Mouse (Mus musculus) brown adipose tissue, adult 24 weeks (tissue): Measurements from ENCODE around the gene Sec16a. TPM values are rescaled to one million over a fixed set of nuclear protein-coding genes. Genes with fewer than 3 reads are reported as not detected.

Experiments used
- H3K27ac ChIP-seq: fragments of 200-500 bp; replicated peaks from 2 replicates; pipeline ENCODE4 v1.5.1; 2012; ENCODE audit warnings: low read depth, mild to moderate bottlenecking, low read length
- H3K4me1 ChIP-seq: fragments of 200-500 bp; 2 replicates; pipeline ENCODE4 v1.6.1; 2012; ENCODE audit warnings: low read length, mixed read lengths; ENCODE audit not compliant: control insufficient read depth, insufficient read depth, insufficient read length
- H3K4me3 ChIP-seq: fragments of 200-500 bp; 2 replicates; pipeline ENCODE4 v1.5.1; 2012; ENCODE audit warnings: low read depth, mild to moderate bottlenecking, low read length, moderate library complexity; ENCODE audit not compliant: insufficient read depth
- polyA plus RNA-seq: library from polyadenylated mRNA; stranded (reverse); fragments of >200 nt; gene quantifications from 2 replicates; pipeline ENCODE4 v1.2.4, GENCODE M21; 2012; ENCODE audit not compliant: missing spikeins, insufficient read depth, insufficient read length

Sec16a gene
- polyA plus RNA-seq, 1 experiment: 21.0 TPM

GRCm38 (mm10) chr2:26481724-26482495 is 36.9 kb upstream of the Sec16a start:
- Histone ChIP-seq H3K4me3 (no peak overlapping the region), H3K27ac (no peak overlapping the region), H3K4me1 (peaks cover 25% of the 10 kb centered on the region)

GRCm38 (mm10) chr2:26480911-26481310 is 35.9 kb upstream of the Sec16a start:
- no peak overlapping the region for H3K4me3 ChIP-seq
- no peak overlapping the region for H3K27ac ChIP-seq
- H3K4me1 ChIP-seq: peaks cover 21% of the 10 kb centered on the region

- Histone ChIP-seq H3K27ac (no peak overlapping the region), H3K4me1 (peaks cover 13% of the 10 kb centered on the region), H3K4me3 (no peak overlapping the region)
Observed at GRCm38 (mm10) chr2:26478685-26479205, 33.7 kb upstream of the Sec16a start.

- Histone ChIP-seq H3K4me3 (no peak overlapping the region), H3K4me1 (peaks cover 14% of the 10 kb centered on the region), H3K27ac (peak overlapping the region; percentile 83)
Observed at GRCm38 (mm10) chr2:26477911-26478310, 32.9 kb upstream of the Sec16a start.

- Histone ChIP-seq H3K4me3 (no peak overlapping the region), H3K4me1 (peaks cover 15% of the 10 kb centered on the region), H3K27ac (peak overlapping the region; percentile 83)
Observed at GRCm38 (mm10) chr2:26475505-26476430, 30.8 kb upstream of the Sec16a start.

- Histone ChIP-seq H3K27ac (peak overlapping the region; percentile 83), H3K4me3 (no peak overlapping the region), H3K4me1 (peaks cover 15% of the 10 kb centered on the region)
Observed at GRCm38 (mm10) chr2:26474789-26475504, 29.9 kb upstream of the Sec16a start.

- Histone ChIP-seq H3K4me3 (no peak overlapping the region), H3K4me1 (peaks cover 15% of the 10 kb centered on the region), H3K27ac (peak overlapping the region; percentile 54)
Observed at GRCm38 (mm10) chr2:26472312-26473090, 27.5 kb upstream of the Sec16a start.

- H3K4me1 ChIP-seq: peaks cover 13% of the 10 kb centered on the region
- no peak overlapping the region for H3K4me3 ChIP-seq
- H3K27ac ChIP-seq: peak overlapping the region; percentile 9; the same call in 1 of the 2 replicates
Observed at GRCm38 (mm10) chr2:26471652-26472285, 26.8 kb upstream of the Sec16a start.

- Histone ChIP-seq H3K4me1 (peaks cover 9% of the 10 kb centered on the region), H3K27ac (no peak overlapping the region), H3K4me3 (no peak overlapping the region)
Observed at GRCm38 (mm10) chr2:26470967-26471366, 26.0 kb upstream of the Sec16a start.

- no peak overlapping the region for H3K4me3 ChIP-seq
- 0 out of 2 replicates have a peak, but pooled peaks cover 2% of the 10 kb centered on the region for H3K4me1 ChIP-seq
- H3K27ac ChIP-seq: no peak overlapping the region
Observed at GRCm38 (mm10) chr2:26468376-26468775, 23.4 kb upstream of the Sec16a start.

GRCm38 (mm10) chr2:26463412-26463811 is 18.4 kb upstream of the Sec16a start:
- peaks cover 4% of the 10 kb centered on the region; the same call in 1 of the 2 replicates for H3K4me1 ChIP-seq
- H3K4me3 ChIP-seq: no peak overlapping the region
- H3K27ac ChIP-seq: no peak overlapping the region

GRCm38 (mm10) chr2:26462980-26463379 is 18.0 kb upstream of the Sec16a start:
- H3K27ac ChIP-seq: no peak overlapping the region
- H3K4me1 ChIP-seq: peaks cover 5% of the 10 kb centered on the region; the same call in 1 of the 2 replicates
- H3K4me3 ChIP-seq: no peak overlapping the region

GRCm38 (mm10) chr2:26461667-26462066 is 16.7 kb upstream of the Sec16a start:
- Histone ChIP-seq H3K27ac (no peak overlapping the region), H3K4me3 (no peak overlapping the region), H3K4me1 (peaks cover 5% of the 10 kb centered on the region; the same call in 1 of the 2 replicates)

GRCm38 (mm10) chr2:26460837-26461236 is 15.8 kb upstream of the Sec16a start:
- Histone ChIP-seq H3K27ac (no peak overlapping the region), H3K4me3 (no peak overlapping the region)

More at GRCm38 (mm10) chr2:26460837-26461236, 15.8 kb upstream of the Sec16a start:
- peaks cover 5% of the 10 kb centered on the region; the same call in 1 of the 2 replicates for H3K4me1 ChIP-seq
